Mouse (Mus musculus): ENCODE measurements at regions not wholly inside any gene's neighbourhood (a gene's known extent, or its start where the extent isn't known, plus 50 kb on each side); places are given as distances from the start of the nearest gene placed in this dataset.

DNA sequence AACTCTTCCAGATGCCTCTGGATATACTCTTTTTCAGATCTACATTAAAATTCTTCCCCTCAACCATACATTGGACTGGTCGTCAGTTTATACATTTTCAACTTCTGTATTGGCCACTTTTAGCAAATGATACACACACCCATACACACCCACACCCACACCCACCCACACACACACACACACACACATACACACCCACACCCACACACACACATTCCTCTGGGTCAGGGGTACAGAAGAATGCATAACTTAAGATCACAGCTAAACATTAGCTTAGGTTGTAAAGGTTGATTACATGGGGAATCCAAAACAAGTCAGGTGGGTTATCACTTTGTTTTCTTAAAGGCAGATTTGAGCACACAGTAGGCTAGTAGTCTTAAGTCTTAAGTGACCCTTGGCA, 75.9 kb upstream of the Gm6657 start:
- TF ChIP-seq CTCF (IDR thresholded peaks at IDR 0.05; ENCODE audit: low read depth) (no peak), EP300 (IDR thresholded peaks at IDR 0.05; ENCODE audit: low read depth) (no peak)

All from heart, postnatal 0 days (tissue).